Mouse (Mus musculus): ENCODE data around the gene Taco1. TPM values are rescaled to one million over a fixed set of nuclear protein-coding genes. Genes with fewer than 3 reads are reported as not detected.

Gene Taco1
- polyA plus RNA-seq, 1 experiment from 2014 or later = 7.3 TPM

DNA sequence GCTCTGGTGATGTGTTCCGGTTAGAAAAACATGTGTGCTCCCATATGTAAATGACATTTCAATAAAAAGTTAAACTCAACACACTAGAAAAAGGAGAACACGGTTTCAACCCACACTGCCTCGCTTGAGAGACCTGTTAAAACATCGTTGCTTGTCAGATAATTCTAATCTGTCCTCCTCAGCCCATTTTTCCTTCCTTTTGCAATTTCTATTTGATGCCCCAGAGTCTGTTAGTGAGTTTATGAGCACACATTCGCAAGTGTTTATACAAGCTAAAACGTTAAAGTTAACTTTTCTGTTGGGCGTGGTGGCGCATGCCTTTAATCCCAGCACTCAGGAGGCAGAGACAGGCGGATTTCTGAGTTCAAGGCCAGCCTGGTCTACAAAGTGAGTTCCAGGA lies 30.9 kb upstream of the Taco1 start:
- Histone ChIP-seq H3K36me3 (ENCODE audit: control insufficient read depth, insufficient read depth, low read length) (no peaks in the 10 kb centered on the region), H3K9me3 (ENCODE audit: control insufficient read depth, low read length) (no peaks in the 10 kb centered on the region), H3K4me2 (ENCODE audit: low read depth, low read length) (no peak overlapping the region), H3K27me3 (ENCODE audit: control insufficient read depth, insufficient read depth, low read length) (no peaks in the 10 kb centered on the region; the same call in 1 of the 2 replicates), H3K9ac (replicated peaks; ENCODE audit: low read depth, low read length) (no peak overlapping the region), H3K4me3 (ENCODE audit: low read depth, low read length) (no peak overlapping the region), H3K27ac (ENCODE audit: low read depth, low read length) (no peak overlapping the region), H3K4me1 (ENCODE audit: control insufficient read depth, insufficient read depth, low read length) (peaks cover 15% of the 10 kb centered on the region)
- WGBS = 87% methylated on average over 9 of the region's 9 CpGs
- ATAC-seq (ENCODE audit: low read depth) = no peak

DNA sequence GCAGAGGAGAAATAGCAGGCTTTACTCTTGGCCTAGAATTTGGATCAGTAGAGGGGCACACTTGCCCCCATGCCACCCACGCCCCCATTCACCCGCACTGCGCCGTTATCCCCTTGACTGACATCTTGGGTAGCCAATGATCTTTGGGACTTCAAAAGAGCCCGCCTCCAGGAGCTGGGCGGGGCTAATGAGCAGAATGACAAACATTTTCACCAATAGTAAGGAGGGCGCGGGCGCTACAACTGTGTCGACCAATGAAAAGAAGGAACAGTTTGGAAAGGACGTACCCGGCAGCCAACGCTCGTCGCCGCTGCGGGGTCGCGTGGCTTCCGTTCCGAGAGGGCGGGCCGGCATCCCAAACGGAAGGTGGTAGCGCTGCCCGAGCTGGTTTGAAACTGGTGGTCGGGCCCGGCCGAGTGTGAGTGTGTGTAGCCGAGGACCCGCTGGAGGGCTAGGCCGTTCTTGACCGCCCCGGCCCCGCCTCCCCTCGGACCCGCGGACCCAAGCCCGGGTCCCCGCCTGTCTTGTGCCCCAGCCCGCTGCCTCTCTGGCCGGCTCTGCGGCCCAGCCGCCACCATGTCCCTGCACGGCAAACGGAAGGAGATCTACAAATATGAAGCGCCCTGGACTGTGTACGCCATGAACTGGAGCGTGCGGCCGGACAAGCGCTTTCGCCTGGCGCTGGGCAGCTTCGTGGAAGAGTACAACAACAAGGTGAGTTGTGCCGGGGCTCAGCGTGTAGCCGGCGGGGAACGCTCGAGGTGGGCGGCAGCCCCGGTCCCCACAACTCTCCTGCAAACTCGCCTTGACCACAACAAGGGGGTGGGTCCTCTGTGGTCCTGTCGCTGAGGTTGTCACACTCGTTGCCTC lies 29.1 kb upstream of the Taco1 start, which contains the start of gene Dcaf7:
Gene Dcaf7, plus strand, starts transcription at position 325 of the 870 bp plus-strand sequence.
- Histone ChIP-seq H3K9me3 (ENCODE audit: control insufficient read depth, low read length) (no peaks in the 10 kb centered on the region), H3K27me3 (ENCODE audit: control insufficient read depth, insufficient read depth, low read length) (no peaks in the 10 kb centered on the region; the same call in 1 of the 2 replicates), H3K27ac (ENCODE audit: low read depth, low read length) (peak within 1 kb of the TSS; percentile 91), H3K9ac (replicated peaks; ENCODE audit: low read depth, low read length) (peak within 1 kb of the TSS; percentile 76), H3K36me3 (ENCODE audit: control insufficient read depth, insufficient read depth, low read length) (no peaks in the 10 kb centered on the region), H3K4me1 (ENCODE audit: control insufficient read depth, insufficient read depth, low read length) (peaks cover 15% of the 10 kb centered on the region), H3K4me3 (ENCODE audit: low read depth, low read length) (peak within 1 kb of the TSS; percentile 93), H3K4me2 (ENCODE audit: low read depth, low read length) (peak within 1 kb of the TSS; percentile 84)
- peak; percentile 98 for ATAC-seq (ENCODE audit: low read depth)
- under 1% methylated on average over 64 of the region's 66 CpGs for WGBS

DNA sequence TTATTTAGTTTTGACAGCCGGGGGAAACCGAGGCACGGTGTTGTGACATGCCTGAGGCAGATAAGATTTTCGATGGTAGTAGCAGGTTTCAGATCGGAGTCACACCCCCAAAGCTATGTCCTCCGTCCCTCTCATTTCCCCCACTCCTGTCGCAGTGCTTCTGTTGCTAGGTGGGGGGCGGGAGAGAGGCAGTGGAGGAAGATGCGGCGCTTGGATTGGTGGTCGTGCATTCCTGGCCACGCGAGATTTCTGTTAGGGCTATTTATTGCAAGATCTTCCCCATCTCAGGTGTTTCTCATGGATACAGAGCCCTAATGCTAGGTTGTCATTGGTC lies 28.5 kb upstream of the Taco1 start:
- no peaks in the 10 kb centered on the region for H3K36me3 ChIP-seq (ENCODE audit: control insufficient read depth, insufficient read depth, low read length)

DNA sequence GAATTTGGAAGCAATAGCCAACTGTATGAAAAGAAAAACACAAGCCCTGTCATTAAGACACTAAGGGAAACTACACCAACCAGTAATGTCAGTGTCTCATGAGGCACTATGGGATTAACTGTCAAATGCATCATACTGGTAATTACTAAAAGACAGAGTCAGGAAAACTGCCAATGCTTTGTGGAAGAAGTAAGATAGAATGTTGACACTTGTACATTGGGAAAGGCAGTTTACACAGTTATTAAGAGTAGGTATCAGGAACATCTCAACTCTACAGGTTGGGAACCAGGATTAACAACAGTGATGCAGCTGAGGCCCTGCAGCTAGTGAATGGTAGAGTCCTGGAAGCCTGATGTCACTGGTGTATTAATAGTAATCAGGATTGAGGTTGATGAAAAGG lies 21.5 kb upstream of the Taco1 start:
- Histone ChIP-seq H3K9ac (replicated peaks; ENCODE audit: low read depth, low read length) (no peak overlapping the region), H3K4me2 (ENCODE audit: low read depth, low read length) (no peak overlapping the region), H3K27me3 (ENCODE audit: control insufficient read depth, insufficient read depth, low read length) (no peaks in the 10 kb centered on the region), H3K9me3 (ENCODE audit: control insufficient read depth, low read length) (no peaks in the 10 kb centered on the region), H3K4me3 (ENCODE audit: low read depth, low read length) (no peak overlapping the region), H3K27ac (ENCODE audit: low read depth, low read length) (no peak overlapping the region), H3K4me1 (ENCODE audit: control insufficient read depth, insufficient read depth, low read length) (peaks cover 4% of the 10 kb centered on the region; the same call in 1 of the 2 replicates), H3K36me3 (ENCODE audit: control insufficient read depth, insufficient read depth, low read length) (peaks cover 19% of the 10 kb centered on the region)
- no peak for ATAC-seq (ENCODE audit: low read depth)

More for the DNA sequence above, 28.5 kb upstream of the Taco1 start:
- peak overlapping the region; percentile 76 for H3K9ac ChIP-seq (replicated peaks; ENCODE audit: low read depth, low read length)
- H3K9me3 ChIP-seq (ENCODE audit: control insufficient read depth, low read length) = no peaks in the 10 kb centered on the region
- H3K4me3 ChIP-seq (ENCODE audit: low read depth, low read length) = peak overlapping the region; percentile 93
- peak overlapping the region; percentile 73 for H3K4me2 ChIP-seq (ENCODE audit: low read depth, low read length)
- H3K27me3 ChIP-seq (ENCODE audit: control insufficient read depth, insufficient read depth, low read length) = no peaks in the 10 kb centered on the region; the same call in 1 of the 2 replicates
- peak; percentile 59 for ATAC-seq (ENCODE audit: low read depth)
- H3K4me1 ChIP-seq (ENCODE audit: control insufficient read depth, insufficient read depth, low read length) = peaks cover 15% of the 10 kb centered on the region
- peak overlapping the region; percentile 91 for H3K27ac ChIP-seq (ENCODE audit: low read depth, low read length)
- WGBS = 0% methylated on average over 13 of the region's 13 CpGs

DNA sequence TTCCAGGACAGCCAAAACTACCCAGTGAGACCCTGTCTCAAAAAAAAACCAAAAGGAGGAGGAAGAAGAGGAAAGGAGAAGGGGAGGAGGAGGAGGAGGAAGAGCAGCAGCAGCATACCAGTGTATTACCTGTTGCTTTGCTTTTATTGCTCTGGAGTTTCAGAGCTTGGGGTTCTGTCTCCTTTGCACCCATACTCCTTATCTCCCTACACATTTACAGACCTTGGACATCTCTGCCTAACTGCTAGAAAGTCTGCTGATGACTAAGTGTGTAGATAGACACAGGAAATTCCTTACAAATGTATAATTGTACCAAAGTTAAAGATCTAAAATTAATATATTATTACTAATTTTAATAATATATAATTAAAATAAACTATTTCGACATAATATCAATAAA lies 20.6 kb upstream of the Taco1 start:
- no peaks in the 10 kb centered on the region for H3K9me3 ChIP-seq (ENCODE audit: control insufficient read depth, low read length)
- H3K9ac ChIP-seq (replicated peaks; ENCODE audit: low read depth, low read length) = no peak overlapping the region
- H3K4me1 ChIP-seq (ENCODE audit: control insufficient read depth, insufficient read depth, low read length) = no peaks in the 10 kb centered on the region
- no peak overlapping the region for H3K4me3 ChIP-seq (ENCODE audit: low read depth, low read length)
- no peak overlapping the region for H3K4me2 ChIP-seq (ENCODE audit: low read depth, low read length)
- no peaks in the 10 kb centered on the region for H3K27me3 ChIP-seq (ENCODE audit: control insufficient read depth, insufficient read depth, low read length)
- 95% methylated on average over 1 of the region's 1 CpGs for WGBS
- no peak overlapping the region for H3K27ac ChIP-seq (ENCODE audit: low read depth, low read length)
- peaks cover 22% of the 10 kb centered on the region for H3K36me3 ChIP-seq (ENCODE audit: control insufficient read depth, insufficient read depth, low read length)
- ATAC-seq (ENCODE audit: low read depth) = no peak

DNA sequence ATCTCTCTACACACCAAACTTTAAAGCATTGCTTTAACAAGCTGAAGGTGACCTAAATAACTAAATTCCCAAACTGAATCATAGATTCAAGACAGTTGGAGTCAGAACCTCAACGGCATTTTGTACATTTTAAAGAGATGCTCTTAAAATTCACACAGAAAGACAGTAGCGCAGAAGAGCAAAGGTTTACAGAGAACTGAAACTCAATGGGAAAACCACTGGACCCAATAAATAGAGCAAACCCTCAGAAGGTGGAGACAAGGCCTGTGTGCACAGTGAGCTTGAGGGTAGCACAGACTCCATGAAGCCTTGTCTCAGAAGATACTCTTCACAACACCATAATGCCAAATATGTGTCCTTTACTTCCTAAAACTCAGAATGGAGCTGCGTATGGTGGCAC lies 20.1 kb upstream of the Taco1 start:
- ATAC-seq (ENCODE audit: low read depth) = no peak
- no peaks in the 10 kb centered on the region for H3K4me1 ChIP-seq (ENCODE audit: control insufficient read depth, insufficient read depth, low read length)
- no peak overlapping the region for H3K9ac ChIP-seq (replicated peaks; ENCODE audit: low read depth, low read length)
- H3K4me3 ChIP-seq (ENCODE audit: low read depth, low read length) = no peak overlapping the region
- peaks cover 25% of the 10 kb centered on the region for H3K36me3 ChIP-seq (ENCODE audit: control insufficient read depth, insufficient read depth, low read length)
- H3K9me3 ChIP-seq (ENCODE audit: control insufficient read depth, low read length) = no peaks in the 10 kb centered on the region
- no peak overlapping the region for H3K27ac ChIP-seq (ENCODE audit: low read depth, low read length)
- H3K27me3 ChIP-seq (ENCODE audit: control insufficient read depth, insufficient read depth, low read length) = no peaks in the 10 kb centered on the region
- no peak overlapping the region for H3K4me2 ChIP-seq (ENCODE audit: low read depth, low read length)
- WGBS = 98% methylated on average over 3 of the region's 3 CpGs

DNA sequence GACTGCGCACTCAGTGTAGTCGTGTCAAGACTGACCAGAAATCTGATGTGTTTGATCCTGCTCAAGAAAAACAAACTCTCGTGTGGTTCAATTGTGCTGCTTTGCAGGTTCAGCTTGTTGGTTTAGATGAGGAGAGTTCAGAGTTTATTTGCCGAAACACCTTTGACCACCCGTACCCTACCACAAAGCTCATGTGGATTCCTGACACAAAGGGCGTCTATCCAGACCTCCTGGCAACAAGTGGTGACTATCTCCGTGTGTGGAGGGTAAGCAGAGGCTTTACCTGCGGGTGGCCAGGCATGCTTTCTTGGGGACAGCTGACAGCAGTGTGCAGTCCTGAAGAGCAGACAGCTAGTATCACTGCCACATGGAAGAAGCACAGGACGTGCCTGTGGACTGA lies 19.3 kb upstream of the Taco1 start:
- Histone ChIP-seq H3K36me3 (ENCODE audit: control insufficient read depth, insufficient read depth, low read length) (peaks cover 33% of the 10 kb centered on the region), H3K27ac (ENCODE audit: low read depth, low read length) (no peak overlapping the region), H3K27me3 (ENCODE audit: control insufficient read depth, insufficient read depth, low read length) (no peaks in the 10 kb centered on the region), H3K9ac (replicated peaks; ENCODE audit: low read depth, low read length) (no peak overlapping the region), H3K9me3 (ENCODE audit: control insufficient read depth, low read length) (no peaks in the 10 kb centered on the region), H3K4me2 (ENCODE audit: low read depth, low read length) (no peak overlapping the region), H3K4me3 (ENCODE audit: low read depth, low read length) (no peak overlapping the region), H3K4me1 (ENCODE audit: control insufficient read depth, insufficient read depth, low read length) (no peaks in the 10 kb centered on the region)
- WGBS = 88% methylated on average over 9 of the region's 9 CpGs
- ATAC-seq (ENCODE audit: low read depth) = no peak

DNA sequence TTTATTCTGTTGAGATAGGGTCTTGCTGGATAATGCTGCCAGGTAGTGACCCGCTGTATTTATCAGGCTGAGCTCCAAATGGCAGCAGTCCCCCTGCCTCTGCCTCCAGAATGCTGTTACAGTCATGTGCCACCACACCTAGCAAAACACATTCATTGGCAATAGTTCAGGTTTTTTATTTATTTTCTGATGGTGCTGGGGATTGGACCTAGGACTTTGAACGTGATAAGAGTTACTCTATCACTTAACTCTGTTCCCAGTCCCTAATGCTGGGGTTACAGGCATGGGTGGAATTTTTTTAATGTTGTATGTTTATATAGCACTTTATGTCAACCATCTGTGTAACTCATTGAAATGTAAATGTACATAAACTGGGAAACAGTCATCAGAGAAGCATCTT lies 11.9 kb upstream of the Taco1 start:
- Histone ChIP-seq H3K27ac (ENCODE audit: low read depth, low read length) (no peak overlapping the region), H3K9me3 (ENCODE audit: control insufficient read depth, low read length) (no peaks in the 10 kb centered on the region), H3K4me2 (ENCODE audit: low read depth, low read length) (no peak overlapping the region), H3K27me3 (ENCODE audit: control insufficient read depth, insufficient read depth, low read length) (no peaks in the 10 kb centered on the region), H3K36me3 (ENCODE audit: control insufficient read depth, insufficient read depth, low read length) (peaks cover 79% of the 10 kb centered on the region), H3K4me1 (ENCODE audit: control insufficient read depth, insufficient read depth, low read length) (no peaks in the 10 kb centered on the region), H3K4me3 (ENCODE audit: low read depth, low read length) (no peak overlapping the region), H3K9ac (replicated peaks; ENCODE audit: low read depth, low read length) (no peak overlapping the region)
- no peak for ATAC-seq (ENCODE audit: low read depth)
- 99% methylated on average over 2 of the region's 2 CpGs for WGBS

DNA sequence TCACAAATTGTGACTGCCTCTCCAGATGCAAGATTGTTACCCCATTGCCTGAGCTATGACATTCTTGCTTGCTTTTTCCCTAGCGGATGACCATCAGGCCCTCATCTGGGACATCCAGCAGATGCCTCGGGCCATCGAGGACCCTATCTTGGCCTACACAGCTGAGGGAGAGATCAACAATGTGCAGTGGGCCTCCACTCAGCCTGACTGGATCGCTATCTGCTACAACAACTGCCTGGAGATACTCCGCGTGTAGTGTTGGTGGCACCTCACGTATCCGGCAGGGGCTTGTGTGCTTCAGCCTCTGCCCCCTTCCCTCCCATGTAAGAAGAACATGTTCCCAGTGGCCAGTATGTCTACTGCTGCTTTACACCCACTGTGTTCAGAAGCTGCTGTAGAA lies 11.3 kb upstream of the Taco1 start:
- Histone ChIP-seq H3K9ac (replicated peaks; ENCODE audit: low read depth, low read length) (no peak overlapping the region), H3K9me3 (ENCODE audit: control insufficient read depth, low read length) (no peaks in the 10 kb centered on the region), H3K27ac (ENCODE audit: low read depth, low read length) (no peak overlapping the region), H3K4me1 (ENCODE audit: control insufficient read depth, insufficient read depth, low read length) (no peaks in the 10 kb centered on the region), H3K4me3 (ENCODE audit: low read depth, low read length) (no peak overlapping the region), H3K4me2 (ENCODE audit: low read depth, low read length) (no peak overlapping the region), H3K27me3 (ENCODE audit: control insufficient read depth, insufficient read depth, low read length) (no peaks in the 10 kb centered on the region), H3K36me3 (ENCODE audit: control insufficient read depth, insufficient read depth, low read length) (peaks cover 81% of the 10 kb centered on the region)
- no peak for ATAC-seq (ENCODE audit: low read depth)
- WGBS = 97% methylated on average over 8 of the region's 8 CpGs
